Mouse (Mus musculus) myocyte (in vitro differentiated cells): ENCODE measurements around the gene Mtf1.

Experiments
- E2F4 ChIP-seq: IDR thresholded peaks from one replicate; pipeline ENCODE4 v1.6.1; 2011; ENCODE audit warnings: mild to moderate bottlenecking, control low read depth, moderate library complexity; ENCODE audit not compliant: insufficient read depth
- MAX ChIP-seq: IDR thresholded peaks from one replicate; pipeline ENCODE4 v1.6.1; 2011; ENCODE audit warnings: low read depth, mild to moderate bottlenecking, control low read depth
- POLR2A ChIP-seq: IDR thresholded peaks from one replicate; pipeline ENCODE4 v1.6.1; 2011; ENCODE audit warnings: low read depth, mild to moderate bottlenecking, control low read depth, moderate library complexity; ENCODE audit not compliant: insufficient read length
- SRF ChIP-seq: IDR thresholded peaks from one replicate; pipeline ENCODE4 v1.6.1; 2011; ENCODE audit warnings: low read depth; ENCODE audit not compliant: control insufficient read depth, insufficient read length
- TCF12 ChIP-seq: IDR thresholded peaks from one replicate; pipeline ENCODE4 v1.6.1; 2011; ENCODE audit warnings: mild to moderate bottlenecking, control low read depth; ENCODE audit not compliant: poor library complexity, insufficient read depth, severe bottlenecking
- TCF3 ChIP-seq: IDR thresholded peaks from one replicate; pipeline ENCODE4 v1.6.1; 2011; ENCODE audit warnings: low read depth, control low read depth; ENCODE audit not compliant: insufficient read length
- USF1 ChIP-seq: IDR thresholded peaks from one replicate; pipeline ENCODE4 v1.6.1; 2011; ENCODE audit warnings: low read depth, mild to moderate bottlenecking, control low read depth, moderate library complexity

GRCm38 (mm10) chr4:124861283-124862188, 59.6 kb downstream of the Mtf1 start, which contains the start of gene Maneal:
- TF ChIP-seq POLR2A (no peak), USF1 (no peak), MAX (no peak), E2F4 (no peak), SRF (no peak), TCF12 (no peak), TCF3 (no peak)
